Mouse (Mus musculus) cerebellum, adult 2 months (tissue): ENCODE measurements around the gene Klhdc4.

Source experiments
- CTCF ChIP-seq: fragments of 200-500 bp; IDR thresholded peaks from 2 replicates; pipeline ENCODE4 v1.5.1; 2011; ENCODE audit warnings: low read depth, mild to moderate bottlenecking, control low read depth, low read length, moderate library complexity, borderline replicate concordance; ENCODE audit not compliant: insufficient read depth
- POLR2A ChIP-seq: fragments of 200-500 bp; IDR thresholded peaks from 2 replicates; pipeline ENCODE4 v1.6.1; 2011; ENCODE audit warnings: low read length, control low read depth, borderline replicate concordance; ENCODE audit not compliant: insufficient read depth

DNA sequence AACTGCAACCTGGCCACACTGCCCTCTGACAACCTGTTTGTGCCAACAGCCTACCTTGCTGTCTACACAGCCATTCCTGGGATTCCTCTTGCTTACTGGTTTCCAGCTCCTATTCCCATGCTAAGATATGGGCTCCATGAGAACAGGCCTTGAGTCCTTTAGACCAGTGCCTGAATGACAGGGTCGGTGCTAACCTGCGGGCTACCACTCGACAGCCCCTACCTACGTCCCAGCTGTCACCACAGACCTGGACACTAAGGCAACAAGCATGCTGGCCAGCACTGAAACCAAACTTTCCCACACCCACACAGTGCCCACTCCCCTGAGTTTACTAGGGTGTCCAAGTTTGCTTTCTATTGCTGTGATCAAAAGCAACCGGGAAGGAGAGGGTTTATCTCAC is 1.6 kb downstream of the Klhdc4 start:
- TF ChIP-seq CTCF = no peak
- TF ChIP-seq POLR2A = no peak
